Mouse (Mus musculus) kidney, postnatal 0 days (tissue): Measurements from ENCODE around the gene Ccdc150. TPM values are rescaled to one million over a fixed set of nuclear protein-coding genes. Genes with fewer than 3 reads are reported as not detected.

Source experiments
- ATAC-seq: fragments of 200-750 bp; cut with Nextera tagmentation; replicated peaks from 2 replicates; pipeline ENCODE4 v1.8.0; 2017; ENCODE audit warnings: low read depth, moderate number of reproducible peaks, moderate TSS enrichment, moderate library complexity; ENCODE audit not compliant: low FRiP score
- DNase-seq: peaks from one replicate; pipeline ENCODE4 v3.0.0-alpha.2; 2016; ENCODE audit warnings: low spot score
- H3K27ac ChIP-seq: fragments of 300-500 bp; sonication (generic); 2 replicates; pipeline ENCODE4 v1.5.1; 2014; ENCODE audit warnings: mild to moderate bottlenecking
- H3K27me3 ChIP-seq: fragments of 300-500 bp; sonication (generic); 2 replicates; pipeline ENCODE4 v1.6.1; 2014; ENCODE audit warnings: low read length, mixed read lengths; ENCODE audit not compliant: insufficient read depth
- H3K36me3 ChIP-seq: fragments of 300-500 bp; sonication (generic); 2 replicates; pipeline ENCODE4 v1.6.1; 2014; ENCODE audit warnings: low read length, mixed read lengths; ENCODE audit not compliant: insufficient read depth
- H3K4me1 ChIP-seq: fragments of 300-500 bp; sonication (generic); replicated peaks from 2 replicates; pipeline ENCODE4 v1.6.1; 2014; ENCODE audit warnings: antibody characterized with exemption, low read length, mixed read lengths; ENCODE audit not compliant: insufficient read depth
- H3K4me2 ChIP-seq: fragments of 300-500 bp; sonication (generic); 2 replicates; pipeline ENCODE4 v1.6.1; 2014; ENCODE audit warnings: mild to moderate bottlenecking, low read length, moderate library complexity, mixed read lengths
- H3K4me3 ChIP-seq: fragments of 300-500 bp; sonication (generic); replicated peaks from 2 replicates; pipeline ENCODE4 v1.5.1; 2014; ENCODE audit warnings: low read depth, low read length
- H3K9ac ChIP-seq: fragments of 300-500 bp; sonication (generic); 2 replicates; pipeline ENCODE4 v1.6.1; 2014; ENCODE audit warnings: low read depth, low read length
- H3K9me3 ChIP-seq: fragments of 300-500 bp; sonication (generic); replicated peaks from 2 replicates; pipeline ENCODE4 v1.6.1; 2016; ENCODE audit warnings: low read length, inconsistent platforms, mixed read lengths
- CTCF ChIP-seq: IDR thresholded peaks from 2 replicates; pipeline ENCODE4 v1.5.1; 2016; ENCODE audit warnings: antibody characterized with exemption, low read depth, mild to moderate bottlenecking, moderate library complexity
- WGBS: fragments of 180-500 bp; shearing (Covaris S2); extraction: QIAGEN DNeasy Blood & Tissue Kit; methylation state at CpG from one replicate; pipeline ENCODE4 v1.1.7; 2014; 5-methylcytosine and 5-hydroxymethylcytosine counted together
- polyA plus RNA-seq: library from polyadenylated mRNA; unstranded; fragments of >200 nt; fragmentation: Nextera tagmentation; extraction: Ambion mirVana; gene quantifications from 2 replicates; pipeline ENCODE4 v1.2.1, GENCODE M21; 2015

Ccdc150 gene
- polyA plus RNA-seq, 1 experiment from 2014 or later: 0.13 TPM

GRCm38 (mm10) chr1:54377506-54378051 is 127.1 kb downstream of the Ccdc150 start:
- no peak overlapping the region for H3K4me2 ChIP-seq
- no peak overlapping the region for H3K9ac ChIP-seq
- no peak for TF ChIP-seq CTCF
- no peaks in the 10 kb centered on the region for H3K36me3 ChIP-seq
- H3K27ac ChIP-seq: no peak overlapping the region
- no peaks in the 10 kb centered on the region for H3K9me3 ChIP-seq
- ATAC-seq (no peak), DNase-seq (no peak)
- no peak overlapping the region for H3K4me3 ChIP-seq
- no peaks in the 10 kb centered on the region for H3K27me3 ChIP-seq
- no peaks in the 10 kb centered on the region for H3K4me1 ChIP-seq

GRCm38 (mm10) chr1:54380978-54381914 is 130.8 kb downstream of the Ccdc150 start:
- DNase-seq: peak; percentile 82
- H3K27me3 ChIP-seq: no peaks in the 10 kb centered on the region
- 0 out of 2 replicates have a peak, but pooled peaks have one; percentile 36 for ATAC-seq
- H3K9ac ChIP-seq: no peak overlapping the region
- no peak overlapping the region for H3K4me3 ChIP-seq
- H3K36me3 ChIP-seq: no peaks in the 10 kb centered on the region
- no peak overlapping the region for H3K4me2 ChIP-seq
- WGBS: 87% methylated on average over 9 of the region's 9 CpGs
- H3K4me1 ChIP-seq: no peaks in the 10 kb centered on the region
- TF ChIP-seq CTCF: peak; percentile 83
- H3K27ac ChIP-seq: no peak overlapping the region
- no peaks in the 10 kb centered on the region for H3K9me3 ChIP-seq

GRCm38 (mm10) chr1:54384221-54384620 is 133.7 kb downstream of the Ccdc150 start:
- no peak overlapping the region for H3K9ac ChIP-seq
- WGBS: 54% methylated on average over 1 of the region's 1 CpGs
- ATAC-seq (no peak), DNase-seq (no peak)
- TF ChIP-seq CTCF: no peak
- no peaks in the 10 kb centered on the region for H3K36me3 ChIP-seq
- no peak overlapping the region for H3K4me3 ChIP-seq
- no peak overlapping the region for H3K4me2 ChIP-seq
- no peak overlapping the region for H3K27ac ChIP-seq
- no peaks in the 10 kb centered on the region for H3K9me3 ChIP-seq
- H3K4me1 ChIP-seq: no peaks in the 10 kb centered on the region
- no peaks in the 10 kb centered on the region for H3K27me3 ChIP-seq

GRCm38 (mm10) chr1:54402736-54403135 is 152.3 kb downstream of the Ccdc150 start:
- H3K9ac ChIP-seq: no peak overlapping the region
- H3K4me3 ChIP-seq: no peak overlapping the region
- no peak for ATAC-seq
- DNase-seq: no peak
- TF ChIP-seq CTCF: no peak
- H3K4me1 ChIP-seq: no peaks in the 10 kb centered on the region
- H3K36me3 ChIP-seq: peaks cover 39% of the 10 kb centered on the region
- no peaks in the 10 kb centered on the region for H3K27me3 ChIP-seq
- H3K27ac ChIP-seq: no peak overlapping the region
- H3K9me3 ChIP-seq: no peaks in the 10 kb centered on the region
- no peak overlapping the region for H3K4me2 ChIP-seq

Other genes starting within 250 kb of the Ccdc150 start
- gene Hecw2, start 55.5 kb upstream of the Ccdc150 start, polyA plus RNA-seq: 2.4 and 2.5 TPM in 2 replicates
- 15.2 TPM in 2 replicates for gene Gtf3c3, start 188.3 kb downstream of the Ccdc150 start, polyA plus RNA-seq